Mouse (Mus musculus): ENCODE data around the gene A130010J15Rik. TPM values are rescaled to one million over a fixed set of nuclear protein-coding genes. Genes with fewer than 3 reads are reported as not detected.

A130010J15Rik gene
- total and polyA plus RNA-seq, 2 experiments from 2014 or later, result 11.3 to 17.7 TPM

DNA sequence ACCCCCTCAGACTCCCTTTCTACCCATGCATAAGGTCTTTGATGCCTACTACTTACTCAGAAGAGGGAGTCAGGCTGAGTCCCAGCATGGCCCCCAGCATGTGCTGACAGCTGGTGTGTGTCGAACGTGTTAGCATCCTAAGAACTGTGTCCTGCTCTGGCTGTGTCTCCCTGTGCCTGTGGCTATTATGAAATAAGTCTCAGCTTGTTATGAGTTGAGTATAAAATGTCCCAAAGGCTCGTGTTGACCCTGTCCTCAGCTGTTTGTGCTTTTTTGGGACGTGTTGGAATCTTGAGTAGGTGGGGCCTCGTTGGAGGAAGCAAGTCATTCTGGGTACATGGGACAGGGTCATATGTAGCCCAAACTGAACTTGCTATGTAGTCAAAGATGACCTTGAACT lies 46.2 kb downstream of the A130010J15Rik start:
- Histone ChIP-seq H3K36me3 (replicated peaks; ENCODE audit: control insufficient read depth, insufficient read depth, low read length) (no peaks in the 10 kb centered on the region), H3K27ac (ENCODE audit: low read depth) (no peak overlapping the region), H3K9ac (replicated peaks; ENCODE audit: low read depth, low read length) (no peak overlapping the region), H3K4me3 (ENCODE audit: low read depth, low read length) (no peak overlapping the region), H3K27me3 (ENCODE audit: control insufficient read depth, insufficient read depth, low read length) (no peaks in the 10 kb centered on the region), H3K4me2 (ENCODE audit: low read depth, low read length) (no peak overlapping the region), H3K4me1 (ENCODE audit: control insufficient read depth, insufficient read depth) (no peaks in the 10 kb centered on the region), H3K9me3 (replicated peaks; ENCODE audit: control insufficient read depth, low read length) (no peaks in the 10 kb centered on the region)
- ATAC-seq (ENCODE audit: insufficient read depth, low read depth) (no peak), DNase-seq (ENCODE audit: low spot score) (no peak)
- TF ChIP-seq EP300 (IDR thresholded peaks at IDR 0.05; ENCODE audit: low read depth), result no peak
- TF ChIP-seq CTCF (IDR thresholded peaks at IDR 0.05; ENCODE audit: low read depth), result no peak
- 55% methylated on average over 5 of the region's 5 CpGs for WGBS

DNA sequence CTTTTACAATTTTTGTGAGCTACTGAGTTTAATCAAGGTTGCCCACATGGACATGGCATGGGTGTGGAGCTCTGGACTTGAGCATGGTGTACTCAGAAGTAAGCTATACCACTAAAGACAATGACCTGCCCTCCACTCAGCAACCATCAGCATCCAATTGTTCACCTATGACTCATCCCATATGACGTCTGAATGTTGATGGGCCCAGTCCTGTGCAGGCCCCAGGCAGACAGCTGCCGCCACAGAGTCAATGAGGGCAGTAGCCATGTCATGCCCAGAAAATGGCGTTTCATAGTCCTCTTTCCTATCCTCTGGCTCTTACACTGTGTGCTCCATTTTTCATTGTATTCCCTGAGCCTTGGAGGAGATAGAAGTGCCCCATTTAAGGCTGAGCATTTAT lies 48.2 kb downstream of the A130010J15Rik start:
- whole genome bisulfite sequencing, result 52% methylated on average over 3 of the region's 3 CpGs
- H3K9ac ChIP-seq (replicated peaks; ENCODE audit: low read depth, low read length), result no peak overlapping the region
- H3K4me2 ChIP-seq (ENCODE audit: low read depth, low read length), result no peak overlapping the region
- H3K27ac ChIP-seq (ENCODE audit: low read depth), result no peak overlapping the region
- no peak for DNase-seq (ENCODE audit: low spot score)
- ATAC-seq (ENCODE audit: insufficient read depth, low read depth), result no peak
- H3K9me3 ChIP-seq (replicated peaks; ENCODE audit: control insufficient read depth, low read length), result no peaks in the 10 kb centered on the region
- no peaks in the 10 kb centered on the region for H3K36me3 ChIP-seq (replicated peaks; ENCODE audit: control insufficient read depth, insufficient read depth, low read length)
- TF ChIP-seq EP300 (IDR thresholded peaks at IDR 0.05; ENCODE audit: low read depth) (no peak), CTCF (IDR thresholded peaks at IDR 0.05; ENCODE audit: low read depth) (no peak)
- no peaks in the 10 kb centered on the region for H3K4me1 ChIP-seq (ENCODE audit: control insufficient read depth, insufficient read depth)
- no peaks in the 10 kb centered on the region for H3K27me3 ChIP-seq (ENCODE audit: control insufficient read depth, insufficient read depth, low read length)
- no peak overlapping the region for H3K4me3 ChIP-seq (ENCODE audit: low read depth, low read length)

DNA sequence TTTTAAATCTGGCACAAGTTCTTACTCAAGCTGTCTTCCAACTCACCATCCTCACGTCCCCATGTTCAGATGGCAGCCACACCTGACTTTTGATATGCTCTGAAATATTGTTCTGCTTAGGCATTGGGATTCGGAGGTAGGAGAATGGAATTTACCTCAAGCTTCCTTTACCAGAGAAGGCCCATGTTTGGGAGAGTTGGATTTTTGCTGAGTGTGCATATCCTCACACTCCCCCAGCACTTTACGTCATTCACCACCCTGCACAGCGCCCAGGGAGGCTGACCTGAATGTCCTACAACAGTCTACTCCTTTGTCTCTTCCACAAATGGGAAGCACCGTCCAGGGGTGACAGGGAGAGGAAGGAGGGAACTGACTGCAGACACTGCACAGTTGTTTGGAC lies 52.6 kb downstream of the A130010J15Rik start:
- ATAC-seq (ENCODE audit: insufficient read depth, low read depth), result no peak
- Histone ChIP-seq H3K27me3 (ENCODE audit: control insufficient read depth, insufficient read depth, low read length) (no peaks in the 10 kb centered on the region), H3K9me3 (replicated peaks; ENCODE audit: control insufficient read depth, low read length) (no peaks in the 10 kb centered on the region), H3K27ac (ENCODE audit: low read depth) (no peak overlapping the region), H3K9ac (replicated peaks; ENCODE audit: low read depth, low read length) (no peak overlapping the region), H3K4me2 (ENCODE audit: low read depth, low read length) (no peak overlapping the region), H3K36me3 (replicated peaks; ENCODE audit: control insufficient read depth, insufficient read depth, low read length) (no peaks in the 10 kb centered on the region), H3K4me3 (ENCODE audit: low read depth, low read length) (no peak overlapping the region), H3K4me1 (ENCODE audit: control insufficient read depth, insufficient read depth) (no peaks in the 10 kb centered on the region)
- 52% methylated on average over 5 of the region's 5 CpGs for WGBS
- no peak for DNase-seq (ENCODE audit: low spot score)
- TF ChIP-seq EP300 (IDR thresholded peaks at IDR 0.05; ENCODE audit: low read depth), result no peak
- TF ChIP-seq CTCF (IDR thresholded peaks at IDR 0.05; ENCODE audit: low read depth), result no peak

DNA sequence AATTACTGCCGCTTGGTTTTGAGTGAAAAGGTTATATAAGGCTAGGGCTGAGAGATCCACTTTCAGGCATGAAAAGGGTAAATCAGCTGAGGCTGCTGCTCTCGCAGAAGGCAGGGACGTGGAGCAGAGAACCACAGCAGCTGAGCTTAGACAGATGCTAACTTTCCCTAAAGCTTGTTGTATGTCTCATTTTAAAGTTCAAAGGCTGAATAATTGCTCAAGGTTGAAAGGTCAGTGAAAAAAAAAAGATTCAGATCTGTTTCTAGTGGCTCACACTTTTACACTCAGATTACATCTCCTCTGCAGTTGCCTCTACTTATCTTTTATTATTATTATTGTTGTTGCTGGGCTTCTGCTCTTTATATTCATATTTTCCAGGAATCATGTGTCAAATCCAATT lies 57.7 kb downstream of the A130010J15Rik start:
- DNase-seq (ENCODE audit: low spot score) (no peak), ATAC-seq (ENCODE audit: insufficient read depth, low read depth) (no peak)
- TF ChIP-seq CTCF (IDR thresholded peaks at IDR 0.05; ENCODE audit: low read depth) (no peak), EP300 (IDR thresholded peaks at IDR 0.05; ENCODE audit: low read depth) (no peak)
- no peaks in the 10 kb centered on the region for H3K27me3 ChIP-seq (ENCODE audit: control insufficient read depth, insufficient read depth, low read length)
- H3K9me3 ChIP-seq (replicated peaks; ENCODE audit: control insufficient read depth, low read length), result no peaks in the 10 kb centered on the region
- no peak overlapping the region for H3K27ac ChIP-seq (ENCODE audit: low read depth)
- H3K9ac ChIP-seq (replicated peaks; ENCODE audit: low read depth, low read length), result no peak overlapping the region
- H3K4me1 ChIP-seq (ENCODE audit: control insufficient read depth, insufficient read depth), result 0 out of 2 replicates have a peak, but pooled peaks cover 4% of the 10 kb centered on the region
- H3K36me3 ChIP-seq (replicated peaks; ENCODE audit: control insufficient read depth, insufficient read depth, low read length), result no peaks in the 10 kb centered on the region
- no peak overlapping the region for H3K4me2 ChIP-seq (ENCODE audit: low read depth, low read length)
- no peak overlapping the region for H3K4me3 ChIP-seq (ENCODE audit: low read depth, low read length)
- WGBS, result 77% methylated on average over 3 of the region's 3 CpGs

DNA sequence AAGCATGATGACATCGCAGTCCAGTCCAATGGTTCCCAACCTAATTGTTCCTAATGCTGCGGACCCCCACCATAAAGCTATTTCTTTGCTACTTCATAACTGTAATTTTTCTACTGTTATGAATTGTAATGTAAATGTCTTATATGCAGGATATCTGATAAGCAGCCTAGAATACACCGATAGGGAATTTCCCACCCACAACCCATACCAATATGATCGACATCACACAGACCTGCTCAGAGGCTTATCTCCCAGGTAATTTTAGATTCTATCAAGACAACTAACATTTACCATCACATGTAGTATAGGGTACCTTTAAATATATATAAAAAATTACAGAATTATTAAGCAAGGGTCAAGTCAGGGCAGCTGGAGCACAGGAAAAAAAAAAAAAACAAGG lies 58.3 kb downstream of the A130010J15Rik start:
- no peak for TF ChIP-seq EP300 (IDR thresholded peaks at IDR 0.05; ENCODE audit: low read depth)
- no peak for TF ChIP-seq CTCF (IDR thresholded peaks at IDR 0.05; ENCODE audit: low read depth)
- Histone ChIP-seq H3K4me3 (ENCODE audit: low read depth, low read length) (no peak overlapping the region), H3K27ac (ENCODE audit: low read depth) (no peak overlapping the region), H3K9ac (replicated peaks; ENCODE audit: low read depth, low read length) (no peak overlapping the region), H3K4me1 (ENCODE audit: control insufficient read depth, insufficient read depth) (0 out of 2 replicates have a peak, but pooled peaks cover 4% of the 10 kb centered on the region), H3K27me3 (ENCODE audit: control insufficient read depth, insufficient read depth, low read length) (no peaks in the 10 kb centered on the region), H3K36me3 (replicated peaks; ENCODE audit: control insufficient read depth, insufficient read depth, low read length) (no peaks in the 10 kb centered on the region), H3K9me3 (replicated peaks; ENCODE audit: control insufficient read depth, low read length) (no peaks in the 10 kb centered on the region), H3K4me2 (ENCODE audit: low read depth, low read length) (no peak overlapping the region)
- 88% methylated on average over 4 of the region's 4 CpGs for WGBS
- no peak for DNase-seq (ENCODE audit: low spot score)
- ATAC-seq (ENCODE audit: insufficient read depth, low read depth), result no peak
